Mouse (Mus musculus) heart, embryonic 15.5 days (tissue): Measurements from ENCODE around the gene Hivep3. TPM values are rescaled to one million over a fixed set of nuclear protein-coding genes. Genes with fewer than 3 reads are reported as not detected.

Source experiments
- ATAC-seq: fragments of 200-750 bp; cut with Nextera tagmentation; replicated peaks from 2 replicates; pipeline ENCODE4 v1.8.0; 2017; ENCODE audit warnings: low read depth, moderate TSS enrichment; ENCODE audit not compliant: insufficient number of reproducible peaks, insufficient read depth, low FRiP score
- H3K27ac ChIP-seq: fragments of 300-500 bp; sonication (generic); 2 replicates; pipeline ENCODE4 v1.5.1; 2015; ENCODE audit warnings: mild to moderate bottlenecking, inconsistent platforms
- H3K27me3 ChIP-seq: fragments of 300-500 bp; sonication (generic); 2 replicates; pipeline ENCODE4 v1.6.1; 2015; ENCODE audit warnings: inconsistent platforms
- H3K36me3 ChIP-seq: fragments of 300-500 bp; sonication (generic); 2 replicates; pipeline ENCODE4 v1.6.1; 2015; ENCODE audit warnings: mild to moderate bottlenecking, inconsistent platforms
- H3K4me1 ChIP-seq: fragments of 300-500 bp; sonication (generic); replicated peaks from 2 replicates; pipeline ENCODE4 v1.6.1; 2015; ENCODE audit warnings: inconsistent platforms
- H3K4me2 ChIP-seq: fragments of 300-500 bp; sonication (generic); 2 replicates; pipeline ENCODE4 v1.6.1; 2015; ENCODE audit warnings: inconsistent platforms, mild to moderate bottlenecking, moderate library complexity
- H3K4me3 ChIP-seq: fragments of 300-500 bp; sonication (generic); 2 replicates; pipeline ENCODE4 v1.5.1; 2015; ENCODE audit warnings: mild to moderate bottlenecking, inconsistent platforms
- H3K9ac ChIP-seq: fragments of 300-500 bp; sonication (generic); 2 replicates; pipeline ENCODE4 v1.6.1; 2015; ENCODE audit warnings: mild to moderate bottlenecking, inconsistent platforms
- H3K9me3 ChIP-seq: fragments of 300-500 bp; sonication (generic); replicated peaks from 2 replicates; pipeline ENCODE4 v1.6.1; 2016; ENCODE audit warnings: inconsistent platforms
- WGBS: fragments of 180-500 bp; shearing (Covaris S2); methylation state at CpG from one replicate; pipeline ENCODE4 v1.1.7; 2015; ENCODE audit warnings: mixed read lengths; 5-methylcytosine and 5-hydroxymethylcytosine counted together
- polyA plus RNA-seq: library from polyadenylated mRNA; unstranded; fragments of >200 nt; fragmentation: Nextera tagmentation; extraction: Ambion mirVana; gene quantifications from 2 replicates; pipeline ENCODE4 v1.2.1, GENCODE M21; 2015

Gene Hivep3
- polyA plus RNA-seq, 1 experiment from 2014 or later: 6.7 TPM

DNA sequence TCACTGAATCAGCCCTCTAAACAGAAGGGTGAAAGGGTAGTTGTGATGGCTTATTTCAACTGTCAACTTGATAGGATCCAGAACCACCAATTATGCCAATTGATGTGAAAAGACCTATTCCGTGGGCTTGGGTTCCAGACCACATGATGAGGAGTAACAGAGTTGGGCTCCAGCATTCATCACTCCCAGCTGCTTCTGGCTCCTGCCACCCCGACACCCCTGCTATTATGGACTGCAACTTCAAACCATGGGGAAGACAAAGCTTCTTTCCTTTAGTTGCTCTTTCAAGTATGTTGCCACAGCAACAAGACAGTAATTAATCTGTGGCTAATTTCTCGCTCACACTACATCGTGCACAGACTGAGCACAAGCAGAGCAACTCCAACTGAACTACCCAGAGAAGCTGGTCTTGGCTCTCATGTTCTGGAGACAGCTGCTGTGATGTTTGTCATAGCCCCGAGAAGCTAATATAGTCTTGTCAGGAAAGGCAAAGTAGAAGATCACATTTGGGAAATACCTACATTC is 159.7 kb downstream of the Hivep3 start:
- Histone ChIP-seq H3K9ac (no peak overlapping the region), H3K9me3 (no peaks in the 10 kb centered on the region), H3K4me1 (no peaks in the 10 kb centered on the region), H3K27ac (no peak overlapping the region), H3K4me3 (no peak overlapping the region), H3K36me3 (no peaks in the 10 kb centered on the region), H3K4me2 (no peak overlapping the region), H3K27me3 (no peaks in the 10 kb centered on the region; the same call in 1 of the 2 replicates)
- ATAC-seq: no peak
- WGBS: 72% methylated on average over 5 of the region's 5 CpGs

DNA sequence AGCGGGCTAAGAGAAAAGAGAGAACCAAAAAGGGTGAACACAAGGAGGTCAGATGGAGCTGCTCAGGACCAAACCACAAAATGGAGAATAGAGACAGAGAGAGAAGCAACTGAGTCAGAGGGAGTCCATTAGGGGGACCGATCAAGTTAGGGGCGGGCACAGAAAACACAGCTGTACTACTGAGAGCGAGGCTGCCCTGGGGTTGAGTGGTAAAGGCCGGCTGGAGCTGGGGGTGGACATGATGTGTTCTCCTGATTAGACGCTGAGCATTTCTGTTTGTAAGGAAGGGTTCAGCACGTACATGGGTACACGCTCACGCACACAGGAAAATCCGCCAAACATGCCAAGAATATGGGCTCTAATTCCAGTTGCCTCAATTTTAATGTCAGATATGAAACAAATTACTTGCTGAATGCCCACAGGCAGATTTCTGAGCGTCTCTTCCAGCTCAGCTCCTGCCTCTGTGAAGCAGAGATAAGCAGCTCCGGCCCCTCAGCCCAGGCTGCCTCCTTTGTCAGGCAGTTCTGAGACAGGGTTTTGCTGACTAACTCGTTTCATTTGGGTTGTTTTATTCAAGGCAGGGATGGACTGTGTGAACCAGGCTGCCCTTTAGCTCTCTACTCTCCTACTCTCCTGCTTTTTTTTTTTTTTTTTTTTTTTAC is 161.3 kb downstream of the Hivep3 start:
- no peak overlapping the region for H3K9ac ChIP-seq
- 48% methylated on average over 13 of the region's 13 CpGs for WGBS
- H3K4me3 ChIP-seq: no peak overlapping the region
- H3K4me2 ChIP-seq: no peak overlapping the region
- no peaks in the 10 kb centered on the region; the same call in 1 of the 2 replicates for H3K27me3 ChIP-seq
- H3K9me3 ChIP-seq: no peaks in the 10 kb centered on the region
- no peaks in the 10 kb centered on the region for H3K36me3 ChIP-seq
- no peak overlapping the region for H3K27ac ChIP-seq
- ATAC-seq: no peak
- H3K4me1 ChIP-seq: no peaks in the 10 kb centered on the region

DNA sequence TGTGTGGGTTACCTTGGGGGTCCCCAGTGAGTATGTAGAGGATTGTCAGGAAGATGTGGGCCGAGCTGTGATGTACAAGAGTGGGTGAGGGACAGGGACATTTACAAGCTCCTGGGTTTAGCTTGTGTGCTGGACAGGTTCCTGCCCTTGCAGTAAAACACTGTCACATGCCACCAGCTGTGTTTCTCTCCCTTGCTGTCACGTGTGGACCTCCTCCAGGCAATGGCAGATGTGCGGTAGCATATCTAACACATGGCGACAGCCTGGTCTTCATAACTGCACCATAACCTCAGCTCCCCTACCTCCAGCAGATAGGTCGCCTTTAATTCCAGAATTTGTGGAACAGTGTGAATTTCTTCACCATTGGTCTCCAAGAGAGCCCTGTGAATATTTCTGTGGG is 161.9 kb downstream of the Hivep3 start:
- H3K27ac ChIP-seq: no peak overlapping the region
- no peak overlapping the region for H3K9ac ChIP-seq
- no peaks in the 10 kb centered on the region for H3K4me1 ChIP-seq
- H3K9me3 ChIP-seq: no peaks in the 10 kb centered on the region
- H3K4me3 ChIP-seq: no peak overlapping the region
- H3K27me3 ChIP-seq: no peaks in the 10 kb centered on the region; the same call in 1 of the 2 replicates
- H3K36me3 ChIP-seq: no peaks in the 10 kb centered on the region
- 66% methylated on average over 5 of the region's 5 CpGs for WGBS
- no peak for ATAC-seq
- no peak overlapping the region for H3K4me2 ChIP-seq

DNA sequence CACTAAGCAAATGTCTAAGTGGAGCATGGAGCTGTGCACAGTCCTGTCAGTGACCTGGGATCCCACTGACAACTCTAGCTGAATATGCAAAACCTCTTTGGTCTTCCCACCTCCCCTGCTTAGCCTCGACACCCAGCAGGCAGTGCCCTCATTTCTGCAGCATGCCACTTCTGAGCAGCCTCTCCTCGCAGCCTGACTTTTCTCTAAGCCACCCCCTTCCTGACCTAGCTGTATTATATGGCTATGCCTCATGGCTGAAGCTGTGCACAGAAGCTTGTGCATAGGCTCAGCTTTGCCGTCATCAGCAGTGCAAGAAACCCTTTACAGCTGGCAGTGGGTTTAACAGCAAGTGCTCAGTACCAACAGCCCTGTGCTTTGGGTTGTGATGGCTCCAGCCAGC is 163.0 kb downstream of the Hivep3 start:
- WGBS: 59% methylated on average over 3 of the region's 3 CpGs
- Histone ChIP-seq H3K4me1 (no peaks in the 10 kb centered on the region), H3K9me3 (no peaks in the 10 kb centered on the region), H3K27ac (no peak overlapping the region), H3K4me3 (no peak overlapping the region), H3K27me3 (no peaks in the 10 kb centered on the region; the same call in 1 of the 2 replicates), H3K9ac (no peak overlapping the region), H3K4me2 (no peak overlapping the region), H3K36me3 (no peaks in the 10 kb centered on the region)
- ATAC-seq: no peak

DNA sequence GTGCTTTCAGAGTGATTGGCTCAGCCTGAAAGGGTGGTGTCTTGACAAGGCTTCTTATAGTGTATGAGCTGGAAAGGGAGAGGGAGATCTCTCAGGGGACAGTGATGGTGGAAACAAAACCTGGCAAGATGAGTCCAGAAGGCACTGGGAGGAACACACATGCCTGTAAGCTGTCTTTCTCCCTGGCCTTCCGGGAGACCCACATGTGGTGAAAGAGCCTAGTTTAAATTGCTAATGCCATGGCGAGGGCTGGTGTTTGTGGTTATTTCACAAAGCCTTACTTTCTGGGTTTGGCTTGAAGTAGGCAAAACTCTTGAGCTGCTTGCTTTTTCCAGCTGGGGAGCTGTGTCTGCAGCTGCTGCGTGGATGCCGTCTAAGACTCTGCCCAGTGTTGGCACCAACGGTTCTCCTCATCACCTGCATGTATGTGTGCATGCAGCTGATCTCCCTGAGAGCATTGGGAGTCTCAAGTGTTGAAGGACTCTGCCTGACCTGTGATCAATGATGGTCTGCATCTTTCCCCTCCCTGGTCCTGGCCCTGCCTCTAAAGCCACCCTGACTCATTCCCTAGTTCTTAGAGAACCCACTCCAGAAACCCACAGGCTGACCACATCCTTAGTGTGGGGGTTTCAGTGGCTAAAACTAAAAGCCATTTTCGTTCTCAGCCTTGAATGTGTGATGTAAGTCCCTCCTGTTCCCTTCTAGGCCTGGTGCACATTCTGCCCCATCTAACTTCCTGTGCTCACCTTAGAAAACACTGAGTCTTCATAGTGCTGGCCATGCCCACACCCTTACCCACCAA is 163.7 kb downstream of the Hivep3 start:
- no peak for ATAC-seq
- H3K4me1 ChIP-seq: no peaks in the 10 kb centered on the region
- no peak overlapping the region for H3K4me2 ChIP-seq
- no peak overlapping the region for H3K9ac ChIP-seq
- H3K9me3 ChIP-seq: no peaks in the 10 kb centered on the region
- H3K27ac ChIP-seq: no peak overlapping the region
- H3K4me3 ChIP-seq: no peak overlapping the region
- H3K27me3 ChIP-seq: no peaks in the 10 kb centered on the region; the same call in 1 of the 2 replicates
- WGBS: 60% methylated on average over 6 of the region's 6 CpGs
- no peaks in the 10 kb centered on the region for H3K36me3 ChIP-seq

DNA sequence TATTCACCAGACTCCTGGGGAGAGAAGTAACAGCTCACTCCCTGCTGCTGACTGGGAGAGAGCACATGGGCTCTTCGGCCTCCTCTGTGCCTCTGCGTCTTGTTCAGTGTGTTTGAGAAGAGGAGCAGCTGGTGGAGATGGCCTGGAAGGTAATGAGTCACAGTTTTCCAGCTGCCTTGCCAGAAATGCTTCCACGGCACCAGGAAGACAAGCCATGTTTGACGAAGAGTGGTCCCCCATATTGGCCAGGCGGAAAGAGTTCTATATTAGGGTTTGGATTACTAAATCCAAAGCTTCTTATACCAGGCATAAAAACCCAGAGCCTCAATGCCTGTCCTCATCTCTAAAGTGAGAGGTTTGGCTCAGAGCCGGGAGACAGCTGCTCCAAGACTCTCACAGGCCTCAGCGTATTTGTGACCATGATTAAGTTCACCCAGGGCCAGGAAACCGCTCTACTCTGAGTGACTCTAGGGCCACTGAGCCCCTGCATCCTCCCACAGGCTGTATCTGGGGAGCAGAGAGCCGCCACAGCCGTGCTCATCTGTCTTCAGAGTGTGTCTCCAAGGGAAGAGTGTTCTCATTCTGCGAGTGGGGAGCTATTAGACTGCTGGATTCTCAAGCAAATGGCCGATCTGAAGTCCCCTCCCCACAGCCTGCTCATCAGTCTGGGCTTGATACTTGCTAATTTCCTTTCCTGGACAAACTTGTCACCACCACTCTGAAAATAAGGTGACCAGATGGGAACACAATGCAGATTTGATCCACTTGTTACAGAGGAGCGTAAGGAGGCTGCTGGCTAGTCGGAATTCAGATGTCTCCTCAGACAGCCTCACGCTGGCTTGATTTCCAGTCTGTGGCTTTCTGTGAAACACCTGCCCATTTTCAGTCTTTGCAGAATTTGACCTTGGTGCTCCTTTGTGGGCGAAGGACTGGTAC is 168.2 kb downstream of the Hivep3 start:
- ATAC-seq: no peak; the same call in 1 of the 2 replicates
- Histone ChIP-seq H3K27me3 (no peaks in the 10 kb centered on the region; the same call in 1 of the 2 replicates), H3K9ac (no peak overlapping the region), H3K4me1 (0 out of 2 replicates have a peak, but pooled peaks cover 3% of the 10 kb centered on the region), H3K4me2 (no peak overlapping the region), H3K9me3 (no peaks in the 10 kb centered on the region), H3K4me3 (no peak overlapping the region), H3K36me3 (no peaks in the 10 kb centered on the region), H3K27ac (no peak overlapping the region)
- 59% methylated on average over 16 of the region's 16 CpGs for WGBS

DNA sequence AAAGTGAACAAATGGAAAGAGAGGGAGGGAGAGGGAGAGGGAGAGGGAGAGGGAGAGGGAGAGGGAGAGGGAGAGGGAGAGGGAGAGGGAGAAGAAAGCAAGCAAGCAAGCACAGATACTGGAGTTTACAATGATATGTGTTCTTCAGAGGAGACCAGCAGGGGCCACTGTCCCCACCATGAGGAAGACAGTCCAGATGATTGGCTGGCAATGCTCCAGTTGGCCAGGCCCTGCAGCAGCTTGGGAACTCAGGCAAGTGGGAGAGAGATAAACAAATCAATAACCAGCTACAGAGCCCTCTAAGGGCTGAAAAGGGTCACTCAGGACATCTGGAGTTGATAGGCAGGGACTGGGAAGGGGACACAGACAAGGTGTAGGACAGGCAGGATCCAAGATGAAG is 169.7 kb downstream of the Hivep3 start:
- Histone ChIP-seq H3K4me2 (no peak overlapping the region), H3K9me3 (no peaks in the 10 kb centered on the region), H3K27ac (no peak overlapping the region), H3K4me1 (0 out of 2 replicates have a peak, but pooled peaks cover 3% of the 10 kb centered on the region), H3K4me3 (no peak overlapping the region), H3K27me3 (no peaks in the 10 kb centered on the region), H3K36me3 (no peaks in the 10 kb centered on the region), H3K9ac (no peak overlapping the region)
- ATAC-seq: no peak

DNA sequence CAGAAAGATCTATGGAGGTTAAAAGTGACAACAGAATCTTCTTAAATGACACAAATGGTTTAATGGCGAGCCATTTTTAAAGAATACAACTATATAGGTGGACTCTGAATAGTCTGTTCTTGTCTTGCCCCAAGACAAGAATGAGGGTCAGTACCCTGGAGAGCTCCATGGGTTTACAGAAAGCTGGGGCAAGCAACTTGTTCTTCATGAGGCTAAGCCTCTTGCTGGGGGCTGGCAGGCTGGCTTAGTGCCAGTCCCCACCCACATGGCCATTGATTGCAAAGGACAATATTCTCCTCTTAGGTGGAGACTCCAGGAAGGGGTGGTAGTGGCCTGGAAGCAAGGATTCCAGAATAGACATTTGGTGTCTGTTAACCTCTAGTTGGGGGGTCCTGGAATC is 170.2 kb downstream of the Hivep3 start:
- Histone ChIP-seq H3K4me1 (0 out of 2 replicates have a peak, but pooled peaks cover 3% of the 10 kb centered on the region), H3K36me3 (no peaks in the 10 kb centered on the region), H3K9me3 (no peaks in the 10 kb centered on the region), H3K9ac (no peak overlapping the region), H3K27me3 (no peaks in the 10 kb centered on the region), H3K4me3 (no peak overlapping the region), H3K4me2 (no peak overlapping the region), H3K27ac (no peak overlapping the region)
- 7% methylated on average over 1 of the region's 1 CpGs for WGBS
- ATAC-seq: no peak

DNA sequence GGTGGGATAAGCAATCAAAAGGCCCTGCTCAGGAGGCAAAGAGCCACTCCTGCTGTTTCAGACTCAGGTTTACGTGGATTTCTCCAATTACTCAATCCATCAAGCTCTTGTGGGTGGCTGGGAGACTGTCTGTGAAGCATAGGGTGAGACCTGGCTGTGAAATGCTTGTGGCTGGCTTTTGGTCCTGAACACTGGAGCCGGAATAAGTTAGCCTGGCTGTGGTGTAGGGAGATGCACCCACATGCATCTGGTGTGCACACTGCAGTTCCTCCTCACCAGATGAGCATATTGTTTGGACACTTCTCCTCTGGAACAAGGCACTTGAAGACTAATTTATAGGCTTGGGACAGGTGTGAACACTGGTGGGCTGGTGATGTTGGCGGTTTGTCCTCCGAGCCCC is 170.7 kb downstream of the Hivep3 start:
- ATAC-seq: no peak
- no peak overlapping the region for H3K4me3 ChIP-seq
- H3K27me3 ChIP-seq: no peaks in the 10 kb centered on the region
- H3K4me2 ChIP-seq: no peak overlapping the region
- H3K9ac ChIP-seq: no peak overlapping the region
- 0 out of 2 replicates have a peak, but pooled peaks cover 3% of the 10 kb centered on the region for H3K4me1 ChIP-seq
- H3K27ac ChIP-seq: no peak overlapping the region
- 81% methylated on average over 4 of the region's 4 CpGs for WGBS
- no peaks in the 10 kb centered on the region for H3K36me3 ChIP-seq
- H3K9me3 ChIP-seq: no peaks in the 10 kb centered on the region

DNA sequence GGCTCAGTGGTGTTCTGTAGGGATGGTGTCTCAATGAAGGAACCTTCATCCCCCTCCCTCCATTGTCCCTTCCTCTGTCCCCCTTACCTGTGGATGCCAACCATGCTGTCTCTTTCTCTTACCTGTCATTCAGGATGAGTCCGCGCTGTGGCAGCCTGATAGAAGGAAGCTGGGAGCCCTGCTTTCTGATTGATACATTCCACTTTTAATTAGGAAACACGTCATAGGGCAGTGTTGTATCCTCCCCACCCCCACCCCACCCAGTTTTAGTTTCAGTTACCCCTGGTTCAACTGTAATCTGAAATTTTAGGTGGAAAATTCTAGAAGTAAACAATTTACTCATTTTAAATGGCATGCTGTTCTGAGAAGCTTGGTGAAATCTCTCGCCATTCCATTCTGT is 173.5 kb downstream of the Hivep3 start:
- no peak overlapping the region for H3K9ac ChIP-seq
- H3K4me3 ChIP-seq: no peak overlapping the region
- no peak overlapping the region for H3K27ac ChIP-seq
- ATAC-seq: no peak
- no peaks in the 10 kb centered on the region for H3K9me3 ChIP-seq
- no peak overlapping the region for H3K4me2 ChIP-seq
- WGBS: 78% methylated on average over 4 of the region's 4 CpGs
- no peaks in the 10 kb centered on the region for H3K27me3 ChIP-seq
- H3K36me3 ChIP-seq: no peaks in the 10 kb centered on the region
- peaks cover 7% of the 10 kb centered on the region; the same call in 1 of the 2 replicates for H3K4me1 ChIP-seq
